Mouse (Mus musculus): ENCODE results near the gene Map2k2. TPM values are rescaled to one million over a fixed set of nuclear protein-coding genes. Genes with fewer than 3 reads are reported as not detected.

Map2k2 gene
- total and polyA plus RNA-seq, 3 experiments: 147 to 212 TPM; not detected in 1

DNA sequence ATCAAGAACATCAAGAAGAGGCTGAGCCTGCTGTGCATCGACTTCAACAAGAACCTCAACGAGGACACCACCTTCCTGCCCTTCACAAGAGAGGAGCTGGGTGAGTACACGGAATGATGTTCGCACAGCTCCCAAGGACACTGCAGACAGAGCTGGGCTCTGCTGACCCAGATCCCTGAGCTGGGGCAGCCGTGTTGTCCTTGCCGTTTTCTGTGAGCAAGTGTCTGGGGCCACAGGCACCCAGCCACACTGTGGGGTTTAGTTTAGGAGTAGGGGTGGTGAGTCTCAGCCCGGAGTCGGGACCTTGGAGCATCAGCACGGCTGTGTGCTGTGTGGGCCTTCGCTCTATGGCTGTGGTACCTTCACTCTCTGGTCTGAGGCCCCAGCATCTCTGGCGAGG, 27.8 kb upstream of the Map2k2 start:
- Histone ChIP-seq H3K9ac (ENCODE audit: control insufficient read depth, low read depth, low read length, poor library complexity, severe bottlenecking) (no peak overlapping the region), H3K27me3 (ENCODE audit: control insufficient read depth in 1 of 2, insufficient read depth in 2 of 2, low read length in 2 of 2) (no peaks in the 10 kb centered on the region), H3K4me1 (ENCODE audit: control insufficient read depth in 1 of 2, insufficient read depth in 2 of 2, low read length in 2 of 2) (no peaks in the 10 kb centered on the region), H3K36me3 (ENCODE audit: control insufficient read depth in 1 of 2, insufficient read depth in 2 of 2, low read length in 2 of 2) (no peaks in the 10 kb centered on the region; a peak in 1 of 4 replicates), H3K79me2 (ENCODE audit: control insufficient read depth, insufficient read depth, low read length, poor library complexity) (peaks cover 2% of the 10 kb centered on the region), H3K4me3 (ENCODE audit: control insufficient read depth in 1 of 2, insufficient read depth in 1 of 2, low read depth in 2 of 2, low read length in 2 of 2) (no peak overlapping the region), H3K27ac (ENCODE audit: control insufficient read depth, low read depth, low read length) (no peak overlapping the region), H3K9me3 (replicated peaks; ENCODE audit: insufficient read depth, low read length) (no peaks in the 10 kb centered on the region)
- no peak for DNase-seq (ENCODE audit: low read depth, low spot score)
- TF ChIP-seq TCF12 (IDR thresholded peaks at IDR 0.05; ENCODE audit: low read depth, low read length): no peak
- TF ChIP-seq NRF1 (IDR thresholded peaks at IDR 0.05; ENCODE audit: insufficient read depth, low read depth, low read length, poor library complexity, severe bottlenecking): no peak
- no peak for TF ChIP-seq CHD2 (IDR thresholded peaks at IDR 0.05; ENCODE audit: low read length)
- no peak for TF ChIP-seq UBTF (IDR thresholded peaks at IDR 0.05; ENCODE audit: borderline replicate concordance, insufficient read depth, low read depth, low read length)
- TF ChIP-seq NELFE (IDR thresholded peaks at IDR 0.05; ENCODE audit: low read depth, low read length): no peak
- TF ChIP-seq TBP (IDR thresholded peaks at IDR 0.05; ENCODE audit: low read depth, low read length): no peak
- no peak for TF ChIP-seq ELF1 (IDR thresholded peaks at IDR 0.05; ENCODE audit: low read depth, low read length)
- TF ChIP-seq BHLHE40 (IDR thresholded peaks at IDR 0.05; ENCODE audit: borderline replicate concordance, low read depth, low read length): no peak
- no peak for TF ChIP-seq JUND (IDR thresholded peaks at IDR 0.05; ENCODE audit: low read depth, low read length)
- no peak for TF ChIP-seq MAX (IDR thresholded peaks at IDR 0.05; ENCODE audit: low read length)
- no peak for TF ChIP-seq CHD1 (IDR thresholded peaks at IDR 0.05; ENCODE audit: low read depth, low read length)
- no peak for TF ChIP-seq GATA1 (IDR thresholded peaks at IDR 0.05; ENCODE audit: low read depth, low read length)
- no peak for TF ChIP-seq SIN3A (IDR thresholded peaks at IDR 0.05; ENCODE audit: low read length)
- no peak for TF ChIP-seq POLR2AphosphoS5 (IDR thresholded peaks at IDR 0.05; ENCODE audit: borderline replicate concordance, low read depth, low read length)
- TF ChIP-seq MEF2A (IDR thresholded peaks at IDR 0.05; ENCODE audit: extremely low read depth, insufficient replicate concordance, low read depth, low read length, poor library complexity, severe bottlenecking): no peak
- no peak; a peak in 1 of 4 replicates for TF ChIP-seq POLR2A (IDR thresholded peaks at IDR 0.05; ENCODE audit: control insufficient read depth in 1 of 2, insufficient read depth in 1 of 2, low read depth in 1 of 2, low read length in 2 of 2, poor library complexity in 1 of 2)
- no peak for TF ChIP-seq MAFK (IDR thresholded peaks at IDR 0.05; ENCODE audit: borderline replicate concordance, low read depth, low read length)

DNA sequence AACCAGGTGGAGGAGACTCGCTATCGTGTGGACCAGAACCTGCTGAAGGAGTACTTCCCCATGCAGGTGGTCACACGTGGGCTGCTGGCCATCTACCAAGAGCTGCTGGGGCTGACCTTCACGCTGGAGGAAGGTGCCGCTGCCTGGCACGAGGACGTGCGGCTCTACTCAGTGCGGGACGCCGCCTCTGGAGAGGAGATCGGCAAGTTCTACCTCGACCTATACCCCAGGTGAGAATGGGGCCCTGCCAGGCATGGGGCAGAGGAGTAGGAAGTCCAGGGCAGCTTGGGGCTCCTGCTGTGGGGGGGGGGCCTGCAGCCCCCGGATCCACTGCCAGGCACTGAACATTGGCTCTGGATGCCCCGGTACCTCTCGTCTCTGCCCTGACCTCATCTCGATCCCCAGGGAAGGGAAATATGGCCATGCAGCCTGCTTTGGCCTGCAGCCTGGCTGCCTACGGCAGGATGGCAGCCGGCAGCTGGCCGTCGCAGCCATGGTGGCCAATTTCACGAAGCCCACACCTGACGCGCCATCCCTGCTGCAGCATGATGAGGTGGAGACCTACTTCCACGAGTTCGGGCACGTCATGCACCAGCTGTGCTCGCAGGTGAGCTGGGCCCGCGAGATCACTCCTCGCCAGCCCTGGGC, 25.6 kb upstream of the Map2k2 start:
- Histone ChIP-seq H3K27ac (ENCODE audit: control insufficient read depth, low read depth, low read length) (no peak overlapping the region), H3K9ac (ENCODE audit: control insufficient read depth, low read depth, low read length, poor library complexity, severe bottlenecking) (no peak overlapping the region), H3K9me3 (replicated peaks; ENCODE audit: insufficient read depth, low read length) (no peaks in the 10 kb centered on the region), H3K36me3 (ENCODE audit: control insufficient read depth in 1 of 2, insufficient read depth in 2 of 2, low read length in 2 of 2) (no peaks in the 10 kb centered on the region; a peak in 1 of 4 replicates), H3K79me2 (ENCODE audit: control insufficient read depth, insufficient read depth, low read length, poor library complexity) (no peaks in the 10 kb centered on the region; the same call in 1 of the 2 replicates), H3K4me3 (ENCODE audit: control insufficient read depth in 1 of 2, insufficient read depth in 1 of 2, low read depth in 2 of 2, low read length in 2 of 2) (no peak overlapping the region), H3K4me1 (ENCODE audit: control insufficient read depth in 1 of 2, insufficient read depth in 2 of 2, low read length in 2 of 2) (no peaks in the 10 kb centered on the region), H3K27me3 (ENCODE audit: control insufficient read depth in 1 of 2, insufficient read depth in 2 of 2, low read length in 2 of 2) (no peaks in the 10 kb centered on the region)
- TF ChIP-seq ZNF384 (IDR thresholded peaks at IDR 0.05; ENCODE audit: low read depth, low read length) (no peak), POLR2A (IDR thresholded peaks at IDR 0.05; ENCODE audit: control insufficient read depth in 1 of 2, insufficient read depth in 1 of 2, low read depth in 1 of 2, low read length in 2 of 2, poor library complexity in 1 of 2) (no peak), BHLHE40 (IDR thresholded peaks at IDR 0.05; ENCODE audit: borderline replicate concordance, low read depth, low read length) (no peak), JUND (IDR thresholded peaks at IDR 0.05; ENCODE audit: low read depth, low read length) (no peak), RAD21 (IDR thresholded peaks at IDR 0.05; ENCODE audit: low read depth, low read length) (no peak), NRF1 (IDR thresholded peaks at IDR 0.05; ENCODE audit: insufficient read depth, low read depth, low read length, poor library complexity, severe bottlenecking) (no peak), MYC (IDR thresholded peaks at IDR 0.05; ENCODE audit: low read depth, low read length) (no peak), SMC3 (IDR thresholded peaks at IDR 0.05; ENCODE audit: low read depth, low read length) (no peak), POLR2AphosphoS5 (IDR thresholded peaks at IDR 0.05; ENCODE audit: borderline replicate concordance, low read depth, low read length) (no peak), ELF1 (IDR thresholded peaks at IDR 0.05; ENCODE audit: low read depth, low read length) (no peak), USF2 (IDR thresholded peaks at IDR 0.05; ENCODE audit: borderline replicate concordance in 1 of 2, insufficient read depth in 1 of 2, low read depth in 1 of 2, low read length in 2 of 2) (no peak), TBP (IDR thresholded peaks at IDR 0.05; ENCODE audit: low read depth, low read length) (no peak)
- no peak for DNase-seq (ENCODE audit: low read depth, low spot score)

All from MEL (cell line).